Mouse (Mus musculus) urinary bladder, postnatal 0 days (tissue): ENCODE results near the gene Olfr742. TPM values are rescaled to one million over a fixed set of nuclear protein-coding genes. Genes with fewer than 3 reads are reported as not detected.

Experiments
- polyA plus RNA-seq: library from polyadenylated mRNA; unstranded; fragments of >200 nt; fragmentation: Nextera tagmentation; extraction: Ambion mirVana; gene quantifications from 2 replicates; pipeline ENCODE4 v1.2.1, GENCODE M21; 2015

Gene Olfr742
- polyA plus RNA-seq: not detected in 2 replicates

DNA sequence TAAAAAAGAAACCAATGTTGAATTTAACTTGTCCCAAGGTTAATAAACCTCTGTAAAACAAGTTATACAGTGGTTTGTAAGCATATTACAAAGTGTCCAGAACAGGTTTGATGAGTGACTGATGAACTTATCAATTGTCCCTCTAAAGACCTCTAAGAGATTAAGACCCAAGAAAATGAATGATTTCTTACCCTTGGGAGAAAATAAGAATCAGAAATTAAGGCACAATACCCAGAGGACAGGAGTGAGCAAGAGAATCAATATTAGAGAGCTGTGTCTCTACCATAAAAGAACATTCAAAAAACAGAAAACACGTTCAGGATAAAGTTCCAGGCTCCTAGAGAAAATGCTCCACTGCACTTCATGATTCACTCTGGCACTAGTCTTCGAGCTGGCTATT, at the start of gene Olfr742:
Gene Olfr742 (plus strand): TSS at position 301 of the 400 bp plus-strand sequence.

DNA sequence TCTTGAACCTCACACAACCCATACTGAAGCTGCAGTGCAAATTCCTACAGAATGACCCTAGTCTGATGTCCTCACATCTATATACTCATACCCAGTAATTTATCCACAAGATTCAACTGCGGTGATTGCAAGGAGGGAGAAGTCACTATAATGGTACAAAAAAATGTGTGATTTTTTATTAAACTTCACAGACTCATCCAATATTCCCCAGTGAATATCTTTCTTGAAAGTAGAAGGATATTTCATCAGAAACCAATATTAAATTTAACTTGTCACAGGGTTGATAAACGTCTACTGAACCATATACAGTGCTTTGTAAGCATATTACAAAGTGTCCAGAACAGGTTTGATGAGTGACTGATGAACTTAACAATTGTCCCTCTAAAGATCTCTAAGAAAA, 31.0 kb upstream of the Olfr742 start, which contains the start of gene Olfr741:
Gene Olfr741 (plus strand): TSS at position 301 of the 400 bp plus-strand sequence.

DNA sequence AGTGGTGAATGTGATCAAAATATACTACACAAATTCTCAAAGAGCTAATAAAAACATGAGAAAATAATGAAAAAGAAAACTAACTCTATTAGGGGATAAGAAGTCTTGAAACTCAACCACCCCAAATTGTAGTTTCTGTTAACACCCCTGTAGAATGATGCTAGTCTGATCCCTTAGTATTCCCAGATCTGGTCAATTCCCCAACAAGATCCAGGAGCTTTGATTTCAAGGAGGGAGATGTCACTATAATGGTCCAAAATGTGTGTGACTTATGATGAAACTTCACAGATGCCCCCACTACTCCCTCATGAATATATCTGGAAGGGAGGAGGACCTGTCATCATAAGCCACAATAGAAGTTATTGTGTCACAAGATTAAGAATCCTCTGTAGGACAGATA, 18.1 kb downstream of the Olfr742 start, which contains the start of gene Olfr743:
Gene Olfr743 (plus strand): TSS at position 301 of the 400 bp plus-strand sequence.

Other genes starting within 250 kb of the Olfr742 start
- gene Olfr732, start 219.4 kb upstream of the Olfr742 start, polyA plus RNA-seq: not detected in 2 replicates
- not detected in 2 replicates for gene Olfr733, start 202.1 kb upstream of the Olfr742 start, polyA plus RNA-seq
- gene Olfr734, start 176.8 kb upstream of the Olfr742 start, polyA plus RNA-seq: not detected in 2 replicates
- gene Olfr735, start 154.7 kb upstream of the Olfr742 start, polyA plus RNA-seq: not detected in 2 replicates
- gene Tlr11, start 145.7 kb upstream of the Olfr742 start, polyA plus RNA-seq: not detected in 2 replicates
- not detected in 2 replicates for gene Olfr736, start 122.4 kb upstream of the Olfr742 start, polyA plus RNA-seq
- not detected in 2 replicates for gene Olfr738, start 96.0 kb upstream of the Olfr742 start, polyA plus RNA-seq
- not detected in 2 replicates for gene Olfr739, start 85.0 kb upstream of the Olfr742 start, polyA plus RNA-seq
- not detected in 2 replicates for gene Olfr740, start 58.1 kb upstream of the Olfr742 start, polyA plus RNA-seq
- not detected in 2 replicates for gene Olfr741, start 30.9 kb upstream of the Olfr742 start, polyA plus RNA-seq
- gene Olfr743, start 18.2 kb downstream of the Olfr742 start, polyA plus RNA-seq: not detected in 2 replicates
- gene Olfr744, start 111.3 kb downstream of the Olfr742 start, polyA plus RNA-seq: not detected in 2 replicates
- not detected in 2 replicates for gene Olfr745, start 135.8 kb downstream of the Olfr742 start, polyA plus RNA-seq
- not detected in 2 replicates for gene Olfr746, start 143.5 kb downstream of the Olfr742 start, polyA plus RNA-seq
- not detected in 2 replicates for gene Olfr747, start 189.6 kb downstream of the Olfr742 start, polyA plus RNA-seq
- gene Olfr748, start 203.8 kb downstream of the Olfr742 start, polyA plus RNA-seq: not detected in 2 replicates
- not detected in 2 replicates for gene Olfr749, start 241.5 kb downstream of the Olfr742 start, polyA plus RNA-seq